Mouse (Mus musculus) C2C12 (cell line): ENCODE measurements around the gene Nod1. TPM values are rescaled to one million over a fixed set of nuclear protein-coding genes. Genes with fewer than 3 reads are reported as not detected.

Source experiments
- H3K27me3 ChIP-seq: one replicate; pipeline ENCODE4 v1.6.1; 2011; ENCODE audit not compliant: control insufficient read depth, insufficient read depth, insufficient read length
- H3K36me3 ChIP-seq: one replicate; pipeline ENCODE4 v1.6.1; 2011; ENCODE audit not compliant: control insufficient read depth, insufficient read depth
- H3K4me3 ChIP-seq: one replicate; pipeline ENCODE4 v1.5.1; 2011; ENCODE audit warnings: mild to moderate bottlenecking, control low read depth; ENCODE audit not compliant: poor library complexity, insufficient read depth, severe bottlenecking
- H3K79me2 ChIP-seq: one replicate; pipeline ENCODE4 v1.6.1; 2011; ENCODE audit not compliant: control insufficient read depth, insufficient read depth
- H3K79me3 ChIP-seq: one replicate; pipeline ENCODE4 v1.6.1; 2011; ENCODE audit warnings: low read depth, control low read depth
- H3ac ChIP-seq: one replicate; pipeline ENCODE3; 2011; ENCODE audit warnings: low read depth; ENCODE audit not compliant: control insufficient read depth, insufficient read length
- CEBPB ChIP-seq: IDR thresholded peaks from one replicate; pipeline ENCODE4 v1.6.1; 2011; ENCODE audit warnings: low read depth, mild to moderate bottlenecking, control low read depth, moderate library complexity
- CTCF ChIP-seq: IDR thresholded peaks from one replicate; pipeline ENCODE4 v1.5.1; 2011; ENCODE audit not compliant: control insufficient read depth, insufficient read depth, insufficient read length
- FOSL1 ChIP-seq: IDR thresholded peaks from one replicate; pipeline ENCODE4 v1.8.0; 2011; ENCODE audit warnings: mild to moderate bottlenecking, low read length; ENCODE audit not compliant: poor library complexity, insufficient read depth, severe bottlenecking
- MAX ChIP-seq: IDR thresholded peaks from one replicate; pipeline ENCODE4 v1.6.1; 2011; ENCODE audit warnings: mild to moderate bottlenecking, control low read depth
- MYOD1 ChIP-seq: IDR thresholded peaks from one replicate; pipeline ENCODE4 v1.6.1; 2011; ENCODE audit warnings: low read depth; ENCODE audit not compliant: control insufficient read depth, insufficient read length
- MYOG ChIP-seq: IDR thresholded peaks from one replicate; pipeline ENCODE4 v1.6.1; 2011; ENCODE audit not compliant: control insufficient read depth, insufficient read length; ENCODE audit errors: extremely low read depth
- USF1 ChIP-seq: IDR thresholded peaks from one replicate; pipeline ENCODE4 v1.6.1; 2011; ENCODE audit warnings: low read depth, mild to moderate bottlenecking, control low read depth, moderate library complexity
- long read RNA-seq, 2 experiments: library from polyadenylated mRNA; unstranded; transcript quantifications; one replicate each; pipeline ENCODE4 v2.0.0; 2019 to 2020
- polyA plus RNA-seq: library from polyadenylated mRNA; unstranded; fragments of >200 nt; fragmentation: generic; extraction: Trizol; gene quantifications from one replicate; pipeline ENCODE4 v1.2.1, GENCODE M21; 2012; ENCODE audit warnings: missing spikeins

The Nod1 gene
- 1.1 TPM for polyA plus RNA-seq
- long read RNA-seq, experiment 1, full-length matches to known transcripts, result 1 of 2 reads
- long read RNA-seq, experiment 1, partial matches to known transcripts, result 1 of 2 reads
- long read RNA-seq, experiment 1, other reads (novel, unspliced or antisense), result 0 of 2 reads
- long read RNA-seq, experiment 2, full-length matches to known transcripts, result 51 of 71 reads
- long read RNA-seq, experiment 2, partial matches to known transcripts, result 2 of 71 reads
- long read RNA-seq, experiment 2, other reads (novel, unspliced or antisense), result 18 of 71 reads

DNA sequence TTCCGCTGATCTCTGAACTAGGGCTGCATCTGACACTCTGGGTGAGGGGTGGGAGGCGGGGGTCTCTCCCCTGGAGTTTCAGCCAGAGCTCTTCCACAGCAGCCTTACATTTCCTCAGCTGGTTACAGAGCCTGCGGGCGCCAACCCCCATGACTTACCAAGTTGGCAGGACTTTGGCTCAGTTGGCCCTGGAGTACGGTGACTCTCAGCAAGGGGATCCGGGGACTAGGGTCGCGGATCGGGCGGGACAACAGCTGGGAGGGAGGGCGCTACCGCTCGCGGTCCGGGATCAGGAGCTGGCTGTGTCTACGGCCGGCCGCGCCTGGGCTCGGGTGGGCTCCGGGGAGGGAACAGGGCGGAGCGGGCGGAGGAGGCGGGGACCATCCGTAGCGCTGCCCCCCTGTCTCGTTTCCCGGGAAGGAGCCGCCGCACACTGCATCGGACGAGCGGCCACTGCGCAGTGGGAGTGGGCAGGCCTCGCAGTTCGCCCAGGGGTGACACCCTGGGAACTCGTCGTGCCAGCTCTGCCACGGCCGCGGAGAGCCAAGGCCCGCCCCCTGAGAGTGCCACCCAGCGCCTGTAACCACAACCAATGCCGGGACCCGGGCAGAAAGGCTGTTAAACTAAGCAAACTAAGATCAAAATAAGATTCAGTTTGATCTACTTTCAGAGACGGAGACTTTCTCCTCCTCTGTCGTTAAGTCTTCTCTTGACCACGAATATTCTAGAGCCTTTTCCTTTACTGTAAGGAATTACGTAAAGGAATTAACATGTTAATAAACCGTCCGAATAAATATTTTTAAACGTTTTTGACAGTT, at the start of gene Nod1:
TSS of gene Nod1 (minus strand) at position 502 of the 818 bp plus-strand sequence.
- TF ChIP-seq CEBPB (no peak), MAX (no peak), CTCF (no peak), MYOD1 (no peak), MYOG (no peak), USF1 (no peak), FOSL1 (no peak)

DNA sequence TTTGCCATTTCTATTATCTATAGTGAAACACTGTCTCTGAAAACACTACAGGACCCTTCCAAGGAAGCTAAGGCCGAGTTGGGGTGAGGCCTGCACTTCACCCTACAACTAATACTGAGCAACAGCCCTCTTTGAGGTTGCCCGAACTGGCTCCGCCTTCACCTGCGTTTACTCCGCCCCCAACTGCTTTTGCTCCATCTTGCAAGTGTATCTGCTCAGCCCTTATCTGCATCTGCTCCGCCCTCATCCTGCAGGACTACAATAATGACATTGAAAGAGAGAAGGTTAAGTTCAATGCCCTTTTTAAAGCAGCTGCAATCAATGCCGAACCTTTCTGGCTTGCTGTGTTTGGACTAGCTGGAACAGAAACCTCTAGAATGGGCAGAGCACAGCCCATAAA, 49.4 kb upstream of the Nod1 start:
- Histone ChIP-seq H3K79me2 (no peaks in the 10 kb centered on the region), H3ac (no peak overlapping the region), H3K36me3 (no peaks in the 10 kb centered on the region), H3K79me3 (no peaks in the 10 kb centered on the region), H3K27me3 (no peaks in the 10 kb centered on the region), H3K4me3 (no peak overlapping the region)
- TF ChIP-seq CTCF, result no peak
- no peak for TF ChIP-seq MYOD1
- TF ChIP-seq MAX, result no peak
- TF ChIP-seq CEBPB, result no peak
- TF ChIP-seq MYOG, result no peak
- TF ChIP-seq USF1, result no peak
- no peak for TF ChIP-seq FOSL1

More for the DNA sequence above, at the start of gene Nod1:
- Histone ChIP-seq H3K79me2 (no peaks in the 10 kb centered on the region), H3ac (peak within 1 kb of the TSS; percentile 61), H3K36me3 (no peaks in the 10 kb centered on the region), H3K27me3 (no peaks in the 10 kb centered on the region), H3K4me3 (peak within 1 kb of the TSS; percentile 32), H3K79me3 (no peaks in the 10 kb centered on the region)

DNA sequence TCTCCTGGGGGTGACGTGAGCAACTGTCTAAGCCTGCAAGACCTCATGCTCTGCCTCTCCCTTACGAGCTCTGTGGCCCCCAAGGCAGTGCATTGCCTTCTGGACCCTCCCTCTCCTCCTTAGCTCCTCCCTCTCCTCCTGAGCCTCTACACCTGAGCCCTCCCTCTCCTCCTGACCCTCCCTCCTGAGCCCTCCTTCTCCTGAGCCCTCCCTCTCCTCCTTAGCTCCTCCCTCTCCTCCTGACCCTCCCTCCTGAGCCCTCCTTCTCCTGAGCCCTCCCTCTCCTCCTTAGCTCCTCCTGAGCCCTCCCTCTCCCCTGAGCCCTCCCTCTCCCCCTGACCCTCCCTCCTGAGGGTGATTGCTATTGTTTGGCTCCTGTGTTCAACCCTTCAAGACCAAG, 46.0 kb upstream of the Nod1 start:
- TF ChIP-seq MYOD1, result no peak
- TF ChIP-seq MAX, result no peak
- no peak for TF ChIP-seq CTCF
- no peak for TF ChIP-seq FOSL1
- TF ChIP-seq CEBPB, result no peak
- TF ChIP-seq USF1, result no peak
- TF ChIP-seq MYOG, result no peak
- Histone ChIP-seq H3K4me3 (no peak overlapping the region), H3K79me3 (no peaks in the 10 kb centered on the region), H3K27me3 (no peaks in the 10 kb centered on the region), H3K79me2 (no peaks in the 10 kb centered on the region), H3K36me3 (no peaks in the 10 kb centered on the region), H3ac (no peak overlapping the region)

DNA sequence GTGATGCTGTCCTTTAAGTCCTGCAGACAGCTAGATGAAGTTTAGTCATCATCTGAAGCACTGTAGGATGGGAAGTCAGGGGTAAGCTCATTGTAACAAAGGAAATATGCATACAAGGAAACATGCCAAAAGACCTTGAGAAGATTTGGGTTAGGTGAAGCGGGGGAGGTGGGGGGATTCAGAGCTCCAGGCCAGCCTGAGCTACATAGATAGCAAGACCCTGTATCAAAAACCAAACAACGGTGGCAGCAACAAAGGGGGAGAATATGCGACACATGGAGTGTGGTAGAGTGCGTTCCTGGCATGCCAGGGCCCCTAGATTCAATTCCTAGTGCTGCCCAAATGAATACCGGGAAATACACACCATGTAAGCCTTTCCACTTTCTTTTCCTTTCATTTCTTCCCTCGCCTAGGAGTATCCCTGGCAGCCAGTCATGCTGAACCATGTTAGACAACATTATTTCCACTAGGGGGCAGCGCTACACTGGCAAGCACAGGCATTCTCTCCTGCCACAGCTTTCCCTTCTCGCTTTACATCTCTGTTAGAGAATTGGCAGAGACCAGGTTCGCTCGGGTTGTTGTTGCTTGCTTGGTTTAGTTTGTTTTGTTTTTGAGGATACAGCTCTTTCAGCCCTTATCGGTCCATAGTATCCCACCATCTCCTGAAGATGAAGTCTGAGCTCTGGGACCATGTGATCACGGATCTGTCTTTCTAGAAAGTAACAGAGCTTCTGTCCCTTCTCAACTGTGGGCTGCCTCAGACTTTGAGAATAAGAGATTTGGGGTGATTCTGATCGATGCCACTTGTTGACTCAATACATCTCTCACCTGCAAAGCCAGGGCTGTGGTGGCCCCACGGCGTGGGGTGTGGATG, 44.5 kb upstream of the Nod1 start:
- Histone ChIP-seq H3K27me3 (no peaks in the 10 kb centered on the region), H3ac (no peak overlapping the region), H3K4me3 (no peak overlapping the region), H3K36me3 (no peaks in the 10 kb centered on the region), H3K79me2 (no peaks in the 10 kb centered on the region), H3K79me3 (no peaks in the 10 kb centered on the region)
- TF ChIP-seq USF1 (no peak), CTCF (peak; percentile 85)

DNA sequence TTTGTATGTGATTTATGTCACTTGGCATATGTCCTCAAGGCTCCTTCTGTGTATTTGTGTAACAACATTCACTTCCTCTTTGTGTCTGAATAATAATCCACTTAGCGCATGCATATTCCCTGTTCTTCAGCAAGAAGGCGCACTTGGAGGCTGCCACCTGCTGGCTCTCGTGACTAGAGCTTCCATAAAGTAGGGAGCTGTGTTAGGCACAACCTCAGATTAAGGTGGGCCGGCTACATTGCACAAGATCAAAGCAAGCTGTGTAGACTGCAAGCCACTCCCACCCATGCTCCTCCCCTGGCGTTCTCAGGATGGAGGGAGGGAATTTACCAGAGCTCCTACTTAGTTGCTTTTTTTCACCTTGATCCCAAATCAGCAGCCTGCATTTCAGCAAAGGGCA, 43.8 kb upstream of the Nod1 start:
- Histone ChIP-seq H3K79me2 (no peaks in the 10 kb centered on the region), H3ac (no peak overlapping the region), H3K4me3 (no peak overlapping the region), H3K36me3 (no peaks in the 10 kb centered on the region), H3K79me3 (no peaks in the 10 kb centered on the region), H3K27me3 (no peaks in the 10 kb centered on the region)
- no peak for TF ChIP-seq MYOG
- peak; percentile 14 for TF ChIP-seq CTCF
